Mouse (Mus musculus): ENCODE measurements around the gene Tbc1d14. TPM values are rescaled to one million over a fixed set of nuclear protein-coding genes. Genes with fewer than 3 reads are reported as not detected.

The Tbc1d14 gene
- total RNA-seq, 2 experiments from 2014 or later: 133 to 136 TPM

DNA sequence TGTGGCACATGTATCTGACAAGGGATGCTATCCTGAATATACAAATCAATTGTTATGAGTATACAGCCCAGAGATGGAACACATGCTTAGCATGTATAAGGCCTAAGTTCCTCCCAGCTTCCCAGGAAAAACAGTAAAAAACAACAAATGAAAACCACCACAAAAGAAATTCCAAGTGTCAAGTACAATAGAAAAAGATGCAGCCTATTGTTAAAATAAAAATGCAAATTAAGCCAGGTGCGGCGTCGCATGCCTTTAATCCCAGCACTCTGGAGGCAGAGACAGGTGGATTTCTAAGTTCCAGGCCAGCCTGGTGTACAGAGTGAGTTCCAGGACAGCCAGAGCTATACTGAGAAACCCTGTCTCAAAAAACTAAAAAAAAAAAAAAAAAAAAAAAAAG is 36.2 kb downstream of the Tbc1d14 start:
- intact Hi-C loops (cut with DNase I): no loop called here
- no peak for DNase-seq

DNA sequence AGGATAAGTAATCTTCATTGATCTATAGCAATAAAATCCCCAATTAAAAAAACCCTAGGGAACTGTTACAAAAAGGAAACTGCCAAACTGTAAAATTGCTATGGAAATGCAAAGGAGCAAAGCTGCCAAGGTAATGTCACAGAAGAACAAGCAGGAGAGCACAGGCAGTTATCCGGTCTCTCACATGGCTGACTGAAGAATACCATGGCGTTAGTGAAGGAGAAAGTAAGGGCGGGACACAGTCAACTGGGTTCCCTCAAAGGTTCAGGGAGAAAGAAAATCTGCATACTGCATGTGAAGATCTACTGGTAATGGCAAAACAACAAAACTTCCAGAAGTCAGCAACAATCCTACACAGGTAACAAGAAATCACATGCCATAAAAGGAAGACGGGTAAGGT is 36.8 kb downstream of the Tbc1d14 start:
- no peak for DNase-seq
- intact Hi-C loops (cut with DNase I): no loop called here

DNA sequence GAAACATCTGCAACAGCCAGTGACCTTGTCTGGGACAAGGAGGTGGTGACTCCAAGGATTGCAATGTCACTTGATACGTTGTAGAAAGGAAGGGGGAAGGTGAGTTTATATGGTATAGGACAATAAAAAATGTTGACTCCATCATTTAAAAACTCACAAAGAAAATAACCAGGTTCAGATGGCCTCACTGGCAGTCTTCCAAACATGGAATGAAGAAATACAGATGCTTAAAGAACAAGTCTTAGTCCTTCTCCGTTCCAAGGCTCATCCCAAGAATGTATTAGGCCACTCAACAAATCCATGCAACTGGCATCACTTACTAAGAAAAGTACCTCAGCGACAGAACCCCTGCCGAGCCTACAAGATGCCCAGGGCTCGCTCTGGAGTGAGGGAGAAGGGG is 38.6 kb downstream of the Tbc1d14 start:
- intact Hi-C loops (cut with DNase I): no loop called here
- no peak for DNase-seq

DNA sequence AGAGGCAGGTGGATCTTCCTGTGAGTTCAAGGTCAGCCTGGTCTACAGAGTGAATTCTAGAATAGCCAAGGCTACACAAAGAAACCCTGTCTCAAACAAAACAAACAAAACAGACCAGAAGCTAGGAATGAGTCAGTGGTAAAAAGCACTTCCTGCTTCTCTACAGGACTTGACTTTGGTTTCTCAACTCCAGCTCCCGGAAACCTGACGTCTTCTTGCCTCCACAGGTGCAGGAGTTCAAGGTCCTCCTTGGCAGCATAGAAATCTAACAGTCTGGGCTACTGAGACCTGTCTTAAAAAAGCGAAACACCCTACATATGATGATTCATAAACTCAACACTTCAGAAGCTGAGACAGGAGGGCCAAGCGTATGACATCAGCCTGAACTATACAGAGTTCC is 39.2 kb downstream of the Tbc1d14 start:
- intact Hi-C loops (cut with DNase I): no loop called here

DNA sequence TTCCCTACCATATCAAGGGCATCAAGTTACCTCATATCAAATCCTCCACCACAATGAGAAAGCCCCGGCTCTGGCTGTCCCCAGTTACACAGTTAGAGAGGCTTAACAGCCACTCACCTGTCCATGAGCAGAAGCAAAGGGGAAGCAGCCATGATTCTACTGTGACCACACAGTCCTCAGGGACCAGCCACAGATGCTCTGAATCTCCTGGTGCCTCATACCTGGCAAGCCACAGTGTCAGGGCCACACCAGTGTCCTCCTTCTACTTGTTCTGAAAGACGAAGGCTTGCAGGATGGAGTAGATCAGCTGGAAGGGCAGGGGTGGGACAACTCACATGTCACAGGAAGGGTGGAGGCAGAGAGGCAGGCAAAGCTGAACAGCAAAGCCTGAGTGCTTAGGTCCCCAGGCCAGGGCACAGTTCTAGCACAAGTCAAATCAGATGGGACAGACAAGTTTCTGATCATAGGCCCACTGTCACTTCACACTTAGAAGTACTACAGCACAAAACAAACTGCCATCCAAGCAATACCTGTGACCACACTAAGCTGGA is 39.9 kb downstream of the Tbc1d14 start:
- intact Hi-C loops (cut with DNase I): no loop called here
- DNase-seq: no peak

More for the DNA sequence above, 39.2 kb downstream of the Tbc1d14 start:
- DNase-seq: no peak

DNA sequence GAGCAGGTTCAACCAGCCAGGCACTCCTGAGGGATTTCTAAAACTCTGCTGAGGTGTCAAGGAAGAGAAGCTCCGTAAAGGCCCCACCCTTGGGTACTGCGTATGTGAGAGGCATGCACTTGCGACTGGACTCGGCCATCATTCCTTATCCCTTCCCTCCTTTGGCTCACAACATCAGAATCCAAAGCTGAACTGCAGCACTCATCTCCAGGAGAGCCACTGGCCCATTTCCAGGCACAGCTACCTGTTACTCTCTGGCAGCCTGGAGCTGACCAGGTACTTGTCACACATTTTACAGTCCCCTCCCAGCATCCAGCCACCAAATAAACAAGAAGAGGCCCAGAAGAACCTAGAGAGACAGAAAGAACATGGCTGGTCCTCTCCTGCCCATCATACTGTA is 40.7 kb downstream of the Tbc1d14 start:
- DNase-seq: no peak
- intact Hi-C loops (cut with DNase I): no loop called here

DNA sequence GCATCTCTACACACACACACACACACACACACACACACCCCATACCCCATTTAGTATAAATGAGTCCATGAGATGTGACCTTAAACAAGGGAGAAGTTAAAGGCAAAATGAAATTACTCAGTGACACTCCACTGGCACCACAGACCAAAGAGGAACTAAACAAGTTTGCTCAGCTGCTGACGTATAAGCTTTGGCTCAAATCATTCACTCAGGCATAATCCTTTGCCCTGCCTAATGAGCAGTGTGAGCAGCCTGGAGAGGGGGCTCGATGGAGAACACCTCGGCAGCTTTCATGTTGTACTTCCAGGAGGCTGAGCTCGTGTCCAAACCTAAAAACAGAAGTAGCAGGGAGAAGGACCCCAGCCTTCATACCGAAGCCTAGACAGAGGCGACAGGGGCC is 43.8 kb downstream of the Tbc1d14 start:
- DNase-seq: no peak
- intact Hi-C loops (cut with DNase I): no loop called here

DNA sequence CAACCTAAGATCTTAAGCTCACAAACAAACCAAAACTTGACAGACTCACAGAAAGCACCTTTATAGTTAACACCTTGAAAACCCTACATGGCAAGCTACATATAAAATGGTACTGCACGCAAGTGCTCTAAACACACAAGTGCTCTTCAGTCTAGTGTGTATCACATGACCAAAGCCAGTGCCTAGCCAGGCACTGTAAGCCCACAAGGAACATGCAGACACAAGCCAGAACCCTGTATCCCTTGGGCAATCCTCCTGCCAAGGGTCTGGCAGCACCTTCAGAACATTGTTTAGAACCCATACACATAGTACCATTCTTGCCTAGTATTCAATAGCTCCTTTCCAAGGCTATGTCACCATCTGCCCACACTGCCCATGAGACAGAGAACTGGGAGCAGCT is 48.3 kb downstream of the Tbc1d14 start:
- intact Hi-C loops (cut with DNase I): no loop called here
- DNase-seq: no peak

DNA sequence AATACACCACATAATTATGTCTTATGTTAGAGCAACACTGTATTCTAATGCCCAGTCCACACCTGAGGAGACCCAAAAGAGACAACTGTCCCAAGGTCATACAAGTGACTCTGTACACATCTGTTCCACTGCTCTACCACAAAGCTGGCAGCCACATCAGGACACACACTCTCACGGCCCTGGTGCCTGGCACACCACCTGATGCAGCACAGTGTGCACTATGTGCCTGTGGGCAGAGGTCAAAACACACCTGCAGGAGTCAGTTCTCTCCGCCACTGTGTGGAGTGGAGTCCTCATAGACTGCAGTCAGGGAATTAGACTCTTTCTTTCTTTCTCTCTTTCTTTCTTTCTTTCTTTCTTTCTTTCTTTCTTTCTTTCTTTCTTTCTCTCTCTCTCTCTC is 52.1 kb downstream of the Tbc1d14 start:
- DNase-seq: no peak
- intact Hi-C loops (cut with DNase I): no loop called here

DNA sequence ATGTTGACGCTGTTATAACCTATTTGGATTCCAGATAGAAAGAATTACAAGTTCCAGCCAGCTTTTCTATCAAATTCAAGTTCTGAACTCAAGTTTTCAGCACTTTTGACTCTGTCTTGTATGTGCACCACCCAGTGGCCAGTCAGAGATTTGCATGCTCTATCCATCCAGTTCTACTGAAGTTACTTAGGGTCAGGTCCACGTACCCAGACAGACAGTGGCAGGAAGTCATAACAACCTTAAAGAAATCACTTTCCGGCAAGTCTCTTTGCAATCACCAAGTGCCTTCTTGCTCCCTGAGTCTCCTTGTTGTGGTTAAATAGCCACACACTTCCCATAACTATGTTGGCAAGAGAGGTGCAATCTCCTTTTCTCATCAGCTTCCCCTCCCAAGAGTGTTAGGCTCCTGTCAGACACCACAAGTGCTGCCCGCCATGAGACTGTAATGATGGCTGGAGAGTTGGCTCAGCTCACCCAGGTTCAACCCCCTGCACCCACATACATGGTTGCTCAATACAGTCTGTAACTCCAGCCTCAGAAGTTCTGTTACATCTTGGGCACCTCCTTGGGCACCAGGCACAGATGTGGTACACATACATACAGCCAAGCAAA is 54.4 kb downstream of the Tbc1d14 start:
- DNase-seq: peak; percentile 44
- intact Hi-C loops (cut with DNase I): no loop called here

DNA sequence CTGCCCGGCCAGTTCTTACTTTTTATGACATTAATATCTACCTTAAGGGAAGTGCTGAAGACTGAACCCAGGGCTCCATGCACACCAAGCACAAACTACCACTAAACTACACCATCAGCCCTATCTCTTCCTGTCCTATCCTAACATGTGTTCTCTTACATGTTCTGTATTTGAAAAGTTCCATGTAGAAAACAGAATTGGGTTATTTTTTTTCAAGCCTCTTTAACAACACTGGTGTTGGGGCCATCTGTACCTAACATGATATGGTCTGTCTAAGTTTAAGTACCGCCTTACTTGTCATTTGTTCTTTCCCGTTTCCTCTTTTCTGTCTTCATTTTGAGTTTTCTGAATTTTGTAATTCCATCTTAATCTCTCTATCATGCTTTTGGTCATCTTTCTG is 56.7 kb downstream of the Tbc1d14 start:
- DNase-seq: no peak
- intact Hi-C loops (cut with DNase I): no loop called here

DNA sequence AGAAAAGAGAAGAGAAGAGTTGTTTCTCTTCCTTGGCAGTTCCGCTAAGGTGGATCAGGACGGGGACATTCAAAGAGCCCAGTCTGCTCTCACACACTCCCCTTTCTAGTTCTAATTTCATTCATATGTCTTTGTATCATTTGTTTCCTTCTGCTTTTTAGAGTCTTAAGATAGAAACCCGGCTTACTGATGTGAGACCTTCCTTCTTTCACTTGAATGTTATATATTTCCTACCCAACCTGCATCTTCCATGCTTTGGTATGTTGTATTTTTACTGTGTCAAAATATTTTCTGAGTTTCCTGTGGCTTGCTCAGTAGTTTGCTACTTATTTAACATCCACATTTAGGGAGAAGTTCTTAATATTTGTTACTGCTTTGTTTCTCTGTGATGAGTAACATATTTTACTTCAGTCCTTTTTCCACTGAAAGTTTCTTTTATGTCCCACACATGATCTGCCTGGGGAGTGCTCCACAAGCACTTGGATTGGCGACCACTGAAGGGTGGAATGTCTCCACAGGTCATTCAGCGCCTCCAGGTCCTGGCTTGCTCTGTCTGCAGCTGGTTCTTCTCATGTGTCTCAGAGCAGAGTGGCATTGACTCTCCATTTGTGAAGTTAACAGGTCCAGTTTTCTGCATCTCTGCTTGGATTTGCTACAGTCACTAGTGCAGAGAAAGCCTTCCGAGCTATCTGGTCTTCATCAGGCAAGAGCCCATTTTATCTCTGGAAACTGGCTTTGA is 57.5 kb downstream of the Tbc1d14 start:
- DNase-seq: no peak
- intact Hi-C loops (cut with DNase I): no loop called here

DNA sequence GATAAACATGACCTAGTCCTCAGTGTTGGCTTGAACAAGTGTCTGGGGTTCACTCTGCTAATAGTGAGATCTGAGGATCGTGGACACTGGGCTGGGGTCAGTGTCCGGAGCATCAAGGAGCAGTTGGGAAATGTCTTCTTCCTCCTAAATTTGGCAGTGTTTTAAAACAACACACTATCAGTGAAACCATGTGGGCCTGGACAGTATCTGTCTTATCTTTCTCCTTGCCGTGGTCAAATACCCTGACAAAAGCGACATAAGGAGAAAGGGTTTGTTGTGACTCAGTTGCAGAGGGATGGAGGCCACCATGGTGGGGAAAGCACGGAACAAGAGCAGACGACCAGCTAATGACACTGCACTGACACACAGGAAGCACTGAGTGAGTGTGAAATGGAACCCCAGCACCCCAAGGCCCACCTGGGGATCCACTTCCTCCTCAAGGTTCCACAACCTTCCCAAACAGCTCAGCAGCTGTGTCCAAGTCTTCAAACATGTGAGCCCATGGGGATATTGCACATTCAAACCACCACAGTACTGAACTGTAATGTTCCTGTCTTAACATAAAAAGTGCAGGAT is 58.5 kb downstream of the Tbc1d14 start:
- no peak for DNase-seq
- intact Hi-C loops (cut with DNase I): no loop called here

DNA sequence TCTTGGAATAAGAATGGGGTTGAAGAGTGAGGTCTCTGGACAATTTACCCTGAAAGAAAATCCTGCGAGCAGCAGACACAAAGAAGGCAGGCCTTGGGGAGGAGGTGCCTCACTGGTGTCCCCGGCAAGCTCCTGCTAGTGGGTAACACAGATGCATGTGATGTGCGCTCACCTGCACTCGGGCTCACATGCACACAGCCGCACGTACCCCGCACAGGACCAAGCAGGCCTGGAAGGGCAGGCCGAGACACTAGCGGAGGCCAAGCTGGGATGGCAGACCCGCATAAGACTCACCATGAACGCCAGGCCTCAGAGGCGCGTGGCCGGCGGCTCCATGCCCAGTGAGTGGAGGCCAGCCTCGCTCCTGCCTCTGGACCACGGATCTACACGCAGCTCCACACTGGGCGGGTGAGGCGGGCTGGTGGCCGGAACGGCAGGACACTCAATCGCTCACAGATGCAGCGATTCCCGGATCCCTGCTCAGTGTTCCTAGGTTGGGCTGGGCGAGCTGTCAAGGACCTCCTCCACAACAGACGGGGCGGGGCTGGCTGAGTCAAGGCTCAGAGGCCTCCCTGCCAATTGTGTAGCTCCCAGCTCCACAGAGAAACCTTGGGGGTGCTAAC is 62.8 kb downstream of the Tbc1d14 start:
- DNase-seq: peak; percentile 93
- intact Hi-C loops (cut with DNase I): no loop called here

DNA sequence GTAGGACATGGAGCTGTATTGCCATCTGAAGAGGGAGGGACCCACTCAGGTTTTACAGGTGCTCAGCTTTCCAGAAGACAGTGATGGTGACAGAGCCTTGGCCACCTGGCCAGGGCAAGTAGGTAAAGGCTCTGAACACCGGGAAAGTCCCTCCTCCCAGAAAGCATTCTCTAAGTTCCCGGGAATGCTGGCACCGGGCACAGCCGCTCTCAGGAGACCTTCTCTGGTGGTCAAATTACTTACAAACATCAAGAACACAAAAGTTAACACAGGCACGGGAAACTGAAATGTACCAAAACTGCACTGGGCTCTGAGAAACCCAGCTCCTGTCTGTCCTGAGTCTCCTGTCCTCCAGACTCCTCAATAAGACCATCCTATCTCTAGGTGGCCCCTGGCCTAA is 63.4 kb downstream of the Tbc1d14 start:
- intact Hi-C loops (cut with DNase I): no loop called here
- no peak for DNase-seq

DNA sequence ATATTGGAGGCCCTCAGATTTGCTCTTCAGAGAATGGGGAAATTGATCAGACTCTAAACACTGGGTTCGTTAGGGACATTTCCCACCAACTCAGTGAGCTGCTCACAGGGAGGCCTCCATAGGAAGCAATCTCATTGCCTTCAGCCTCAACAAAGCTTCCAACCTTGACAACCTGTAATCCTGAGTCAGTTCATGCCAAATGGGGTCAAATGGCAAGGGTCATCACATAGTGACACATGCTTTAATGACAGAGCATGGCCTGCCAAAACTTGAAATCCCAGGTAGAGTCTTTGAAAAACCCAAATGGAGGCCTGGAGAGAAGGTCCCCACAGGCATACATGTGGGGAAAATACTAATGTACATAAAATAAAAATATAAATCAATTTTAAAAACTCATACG is 66.2 kb downstream of the Tbc1d14 start:
- no peak for DNase-seq
- intact Hi-C loops (cut with DNase I): no loop called here

DNA sequence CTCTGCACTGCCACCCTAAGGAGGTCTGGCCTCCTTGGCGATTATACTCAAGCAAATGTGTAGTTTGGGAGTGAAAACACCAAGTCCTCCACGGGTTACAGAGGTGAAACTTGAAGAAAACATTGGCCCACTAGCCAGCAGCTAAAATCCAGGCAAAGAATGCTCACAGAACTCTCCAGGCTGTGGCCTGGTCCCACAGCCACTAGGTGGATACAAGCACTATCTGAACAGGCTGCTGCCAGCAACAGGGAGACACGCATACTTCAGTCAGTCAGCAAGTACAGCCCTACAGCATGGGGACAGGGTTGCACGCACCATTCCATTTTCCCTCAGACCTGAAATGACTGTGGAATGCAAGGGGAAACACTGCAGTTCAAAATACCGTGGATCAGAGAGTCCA is 66.8 kb downstream of the Tbc1d14 start:
- intact Hi-C loops (cut with DNase I): no loop called here
- no peak for DNase-seq

DNA sequence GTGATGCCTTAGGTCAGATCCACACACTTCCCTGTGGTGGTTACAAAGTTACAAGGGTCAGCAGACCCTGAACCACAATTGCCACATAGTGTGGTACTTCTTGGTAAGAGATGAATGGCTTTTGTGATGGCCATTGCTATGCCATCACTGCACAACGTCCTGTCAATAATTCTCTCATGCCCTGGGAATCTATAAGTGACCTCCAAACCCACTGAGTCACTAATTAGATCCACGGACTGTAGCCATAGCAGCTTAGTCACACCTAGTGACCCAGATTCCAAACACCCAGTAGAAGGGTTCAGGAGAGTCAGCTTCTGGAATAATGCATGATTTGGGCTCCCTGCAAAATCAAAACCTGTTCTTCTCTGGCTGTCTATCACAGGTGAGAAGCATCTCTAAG is 67.9 kb downstream of the Tbc1d14 start:
- intact Hi-C loops (cut with DNase I): no loop called here
- no peak for DNase-seq

DNA sequence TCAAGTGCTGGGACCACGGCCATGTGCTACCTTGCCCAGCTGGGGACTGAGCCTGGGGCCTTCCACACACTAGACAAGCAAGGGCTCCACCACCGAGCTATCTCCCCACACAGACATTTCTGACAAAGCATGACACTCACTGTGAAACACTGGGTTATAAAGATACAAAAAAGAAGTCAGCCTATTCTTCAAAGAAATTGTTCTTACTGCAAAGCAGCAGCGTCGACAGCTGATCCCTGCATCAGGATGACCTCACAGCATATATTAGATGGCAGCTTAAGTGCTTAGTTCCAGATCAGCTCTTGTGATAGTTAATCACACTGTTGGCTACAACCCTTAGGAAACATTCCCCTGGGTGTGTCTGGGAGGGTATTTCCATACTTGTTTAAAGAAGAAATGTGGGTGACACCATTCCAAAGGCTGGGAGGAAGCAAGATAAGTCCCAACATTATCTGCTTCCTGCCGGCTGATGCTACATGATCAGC is 69.8 kb downstream of the Tbc1d14 start:
- intact Hi-C loops (cut with DNase I): no loop called here
- no peak for DNase-seq

DNA sequence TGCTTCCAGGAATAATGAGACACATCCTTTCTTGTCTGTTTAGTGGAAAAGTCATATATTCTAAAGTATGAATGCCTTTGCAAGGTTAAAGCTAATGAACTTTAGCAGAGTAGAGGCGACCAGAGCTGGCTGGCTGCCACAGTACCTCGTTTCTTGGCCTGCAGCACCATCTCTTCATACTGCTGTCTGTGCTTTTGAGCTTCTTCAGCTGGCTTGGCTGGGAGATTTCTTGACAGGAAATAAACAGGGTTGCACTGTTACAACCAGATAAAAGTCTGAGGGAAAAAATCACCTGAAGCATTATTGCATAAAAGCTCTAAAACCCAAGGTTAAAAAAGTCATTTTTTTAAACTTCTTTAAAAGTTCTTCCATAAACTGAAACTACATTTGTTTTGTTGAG is 70.3 kb downstream of the Tbc1d14 start:
- intact Hi-C loops (cut with DNase I): no loop called here
- no peak for DNase-seq

DNA sequence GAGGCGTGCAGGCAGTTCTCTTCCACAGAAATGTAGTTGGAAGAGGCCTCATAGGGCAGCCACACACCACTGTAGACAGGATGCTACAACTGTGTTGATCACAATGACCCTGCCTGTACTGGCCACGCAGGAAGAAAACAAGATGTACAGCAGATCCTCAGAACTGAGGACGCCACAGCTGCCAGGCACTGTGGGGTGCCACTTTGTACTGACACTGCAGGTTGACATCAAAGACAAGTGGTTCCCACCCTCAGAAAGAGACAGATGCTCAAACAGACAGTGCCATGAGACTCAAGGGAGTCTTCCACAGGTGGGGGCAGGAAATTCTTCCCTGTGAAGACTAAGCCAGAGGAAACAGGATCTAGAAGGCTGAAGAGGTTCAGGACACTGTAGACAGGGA is 73.3 kb downstream of the Tbc1d14 start:
- DNase-seq: no peak
- intact Hi-C loops (cut with DNase I): no loop called here

DNA sequence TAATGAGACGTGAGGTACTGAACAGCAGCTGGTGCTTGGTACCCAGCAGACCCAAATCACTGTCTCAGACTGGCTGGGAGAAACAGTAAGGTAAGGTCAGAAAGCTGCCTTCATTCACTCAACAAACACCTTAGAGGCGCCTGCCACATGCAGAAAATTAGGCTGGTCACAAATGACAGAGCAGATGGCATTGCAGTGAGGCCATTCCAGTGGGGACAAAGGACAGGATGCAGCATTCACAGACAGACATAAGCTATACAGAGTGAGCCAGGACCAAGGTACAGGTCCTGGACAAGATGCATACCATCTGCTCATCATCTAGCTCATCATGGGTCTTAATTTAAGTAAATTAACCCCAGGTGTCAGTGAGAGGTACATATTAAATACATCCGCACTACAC is 75.5 kb downstream of the Tbc1d14 start:
- DNase-seq: no peak
- intact Hi-C loops (cut with DNase I): no loop called here

Data from left cerebral cortex, postnatal 4 days (tissue).